Mouse (Mus musculus): ENCODE measurements at regions not wholly inside any gene's neighbourhood (a gene's known extent, or its start where the extent isn't known, plus 50 kb on each side); places are given as distances from the start of the nearest gene placed in this dataset.

DNA sequence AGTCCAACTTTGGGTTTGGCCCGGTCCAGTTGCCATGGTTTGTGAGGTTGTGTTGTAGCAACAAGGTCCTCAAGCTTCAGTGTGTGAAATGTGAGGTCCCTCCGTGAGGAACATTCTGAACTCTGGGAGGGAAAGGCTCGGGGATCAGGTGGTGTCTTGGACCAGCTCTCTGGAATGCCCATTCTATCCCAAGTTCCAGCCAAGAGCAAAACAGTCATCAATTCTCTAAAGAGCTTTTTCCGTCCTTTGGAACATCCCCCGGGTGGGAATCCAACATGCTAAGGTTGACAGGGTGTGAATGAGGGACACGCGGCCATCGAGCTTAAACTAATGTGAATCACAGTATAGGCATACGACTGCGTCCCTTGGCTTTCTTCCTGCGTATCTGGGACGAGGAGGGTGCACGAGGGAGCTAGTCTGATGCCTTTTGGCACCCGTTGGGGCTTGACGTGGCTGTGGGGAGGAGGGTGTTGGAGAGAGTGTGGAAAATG lies 145.4 kb downstream of the Tmx1 start:
- no peaks in the 10 kb centered on the region for H3K27me3 ChIP-seq (ENCODE audit: control insufficient read depth, insufficient read depth, low read length)
- no peak overlapping the region for H3K4me3 ChIP-seq (ENCODE audit: control insufficient read depth, insufficient read depth, low read length)
- no peaks in the 10 kb centered on the region for H3K36me3 ChIP-seq (ENCODE audit: control insufficient read depth, insufficient read depth, low read length)
- WGBS = 94% methylated on average over 15 of the region's 15 CpGs
- H3K4me1 ChIP-seq (replicated peaks; ENCODE audit: control insufficient read depth, insufficient read depth, low read length) = no peaks in the 10 kb centered on the region
- no peak for DNase-seq
- TF ChIP-seq CTCF (IDR thresholded peaks at IDR 0.05; ENCODE audit: borderline replicate concordance, control insufficient read depth, extremely low read depth, insufficient read depth, low read length, poor library complexity) (no peak), POLR2A (IDR thresholded peaks at IDR 0.05; ENCODE audit: control insufficient read depth, extremely low read depth, insufficient read depth, low read length, poor library complexity) (no peak)
- H3K27ac ChIP-seq (ENCODE audit: control insufficient read depth, insufficient read depth, low read length) = no peak overlapping the region; the same call in 1 of the 2 replicates

DNA sequence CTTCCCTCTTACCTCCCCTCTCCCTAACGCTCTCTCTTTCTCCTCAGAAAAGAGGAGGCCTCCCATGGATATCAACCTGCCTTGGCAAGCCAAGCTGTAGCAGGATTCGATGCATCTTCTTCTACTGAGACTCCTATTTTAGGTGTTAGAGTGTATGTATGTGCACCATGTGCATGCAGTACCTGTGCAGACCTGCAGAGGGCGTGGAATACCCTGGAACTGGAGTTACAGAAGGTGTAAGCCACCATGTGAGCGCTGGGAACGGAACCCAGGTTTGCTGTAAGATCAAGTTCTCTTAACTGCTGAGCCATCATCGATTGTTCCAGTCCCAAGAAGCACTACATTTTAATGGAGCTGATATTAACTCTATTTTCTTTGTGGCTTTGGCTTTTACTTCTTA lies 146.8 kb downstream of the Tmx1 start:
- Histone ChIP-seq H3K36me3 (ENCODE audit: control insufficient read depth, insufficient read depth, low read length) (no peaks in the 10 kb centered on the region), H3K27ac (ENCODE audit: control insufficient read depth, insufficient read depth, low read length) (no peak overlapping the region), H3K27me3 (ENCODE audit: control insufficient read depth, insufficient read depth, low read length) (no peaks in the 10 kb centered on the region), H3K4me1 (replicated peaks; ENCODE audit: control insufficient read depth, insufficient read depth, low read length) (no peaks in the 10 kb centered on the region), H3K4me3 (ENCODE audit: control insufficient read depth, insufficient read depth, low read length) (no peak overlapping the region)
- WGBS = 79% methylated on average over 6 of the region's 6 CpGs
- DNase-seq = no peak
- TF ChIP-seq CTCF (IDR thresholded peaks at IDR 0.05; ENCODE audit: borderline replicate concordance, control insufficient read depth, extremely low read depth, insufficient read depth, low read length, poor library complexity) = no peak
- no peak for TF ChIP-seq POLR2A (IDR thresholded peaks at IDR 0.05; ENCODE audit: control insufficient read depth, extremely low read depth, insufficient read depth, low read length, poor library complexity)

DNA sequence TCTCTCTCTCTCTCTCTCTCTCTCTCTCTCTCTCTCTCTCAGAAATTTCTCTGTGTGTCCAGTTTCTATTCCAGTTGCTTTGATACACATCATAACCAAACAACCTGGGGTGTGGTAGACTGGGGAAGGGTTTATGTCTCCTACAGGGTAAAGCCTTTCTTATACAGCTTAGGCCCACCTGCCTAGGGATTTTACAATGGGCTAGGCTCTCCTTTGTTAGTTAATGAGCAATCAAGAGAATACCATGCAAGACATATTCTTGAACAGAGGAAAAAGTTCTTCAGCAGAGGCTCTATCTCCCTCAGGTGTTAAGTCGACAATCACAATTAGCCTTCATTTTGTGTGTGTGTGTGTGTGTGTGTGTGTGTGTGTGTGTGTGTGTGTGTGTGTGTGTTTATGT lies 151.0 kb downstream of the Tmx1 start:
- H3K36me3 ChIP-seq (ENCODE audit: control insufficient read depth, insufficient read depth, low read length) = no peaks in the 10 kb centered on the region
- DNase-seq = no peak
- H3K27me3 ChIP-seq (ENCODE audit: control insufficient read depth, insufficient read depth, low read length) = no peaks in the 10 kb centered on the region
- no peak overlapping the region for H3K4me3 ChIP-seq (ENCODE audit: control insufficient read depth, insufficient read depth, low read length)
- TF ChIP-seq CTCF (IDR thresholded peaks at IDR 0.05; ENCODE audit: borderline replicate concordance, control insufficient read depth, extremely low read depth, insufficient read depth, low read length, poor library complexity) = no peak
- no peak for TF ChIP-seq POLR2A (IDR thresholded peaks at IDR 0.05; ENCODE audit: control insufficient read depth, extremely low read depth, insufficient read depth, low read length, poor library complexity)
- peaks cover 8% of the 10 kb centered on the region for H3K4me1 ChIP-seq (replicated peaks; ENCODE audit: control insufficient read depth, insufficient read depth, low read length)
- 96% methylated on average over 1 of the region's 1 CpGs for WGBS
- no peak overlapping the region for H3K27ac ChIP-seq (ENCODE audit: control insufficient read depth, insufficient read depth, low read length)

DNA sequence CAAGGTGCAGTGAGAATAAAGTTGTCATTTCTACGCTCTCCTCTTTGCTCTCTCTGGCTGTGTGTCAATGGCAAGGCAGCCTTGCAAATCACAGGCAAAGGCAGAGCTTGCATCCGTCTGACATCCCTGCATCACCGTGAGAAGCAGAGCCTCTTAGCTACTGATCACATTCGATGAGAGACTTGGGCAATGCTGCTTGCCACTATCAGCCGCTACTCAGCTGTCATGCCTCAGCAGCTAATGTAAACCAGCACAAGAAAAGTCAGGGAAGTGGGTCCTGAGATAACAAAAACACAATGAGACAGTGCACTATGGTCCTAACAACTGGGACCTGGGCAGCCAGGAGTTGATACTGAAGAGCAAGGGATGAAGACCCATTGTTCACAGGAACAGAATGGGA lies 155.8 kb downstream of the Tmx1 start:
- WGBS = 70% methylated on average over 5 of the region's 5 CpGs
- Histone ChIP-seq H3K4me3 (ENCODE audit: control insufficient read depth, insufficient read depth, low read length) (no peak overlapping the region), H3K27ac (ENCODE audit: control insufficient read depth, insufficient read depth, low read length) (peak overlapping the region; percentile 90), H3K27me3 (ENCODE audit: control insufficient read depth, insufficient read depth, low read length) (no peaks in the 10 kb centered on the region), H3K36me3 (ENCODE audit: control insufficient read depth, insufficient read depth, low read length) (no peaks in the 10 kb centered on the region), H3K4me1 (replicated peaks; ENCODE audit: control insufficient read depth, insufficient read depth, low read length) (peaks cover 14% of the 10 kb centered on the region)
- TF ChIP-seq POLR2A (IDR thresholded peaks at IDR 0.05; ENCODE audit: control insufficient read depth, extremely low read depth, insufficient read depth, low read length, poor library complexity) (no peak), CTCF (IDR thresholded peaks at IDR 0.05; ENCODE audit: borderline replicate concordance, control insufficient read depth, extremely low read depth, insufficient read depth, low read length, poor library complexity) (no peak)
- no peak for DNase-seq

DNA sequence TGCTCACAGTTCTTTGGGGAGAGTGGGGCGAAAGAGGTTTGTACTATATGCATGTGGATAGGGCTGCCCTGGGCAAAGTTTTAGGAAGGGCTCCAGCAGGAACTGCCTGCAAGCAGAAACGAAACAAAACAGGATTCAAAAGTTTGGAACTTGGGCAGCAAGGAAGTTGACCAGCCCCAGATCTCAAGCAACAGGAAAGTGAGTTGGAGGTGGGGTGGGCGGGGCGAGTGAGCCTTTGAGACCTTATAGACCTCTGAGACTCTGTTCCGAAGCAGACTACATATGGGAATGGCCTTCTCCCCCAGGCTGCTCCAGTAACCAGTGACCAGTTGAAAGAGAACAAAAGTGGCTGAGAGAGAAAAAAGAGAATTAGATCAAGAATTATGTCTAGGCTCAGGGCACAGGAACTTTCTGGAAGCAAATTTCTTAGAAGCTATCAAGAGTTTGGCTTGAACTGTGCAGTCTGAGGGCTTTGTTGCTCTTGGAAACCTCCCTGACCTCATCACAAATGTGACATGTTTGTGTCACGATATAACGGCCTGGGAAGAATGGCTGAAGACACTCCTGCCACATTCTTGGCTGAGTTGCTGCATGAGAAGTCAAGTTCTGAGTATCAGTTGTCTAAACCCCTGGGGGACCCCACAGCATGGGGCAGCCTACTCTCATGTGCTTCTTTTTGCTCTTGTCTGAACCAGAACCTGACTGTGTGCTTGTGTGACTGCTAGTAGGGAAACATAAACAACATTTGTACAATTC lies 156.4 kb downstream of the Tmx1 start:
- Histone ChIP-seq H3K4me1 (replicated peaks; ENCODE audit: control insufficient read depth, insufficient read depth, low read length) (peaks cover 14% of the 10 kb centered on the region), H3K27ac (ENCODE audit: control insufficient read depth, insufficient read depth, low read length) (peak overlapping the region; percentile 90), H3K36me3 (ENCODE audit: control insufficient read depth, insufficient read depth, low read length) (no peaks in the 10 kb centered on the region), H3K4me3 (ENCODE audit: control insufficient read depth, insufficient read depth, low read length) (no peak overlapping the region), H3K27me3 (ENCODE audit: control insufficient read depth, insufficient read depth, low read length) (no peaks in the 10 kb centered on the region)
- WGBS = 93% methylated on average over 7 of the region's 7 CpGs
- DNase-seq = no peak
- TF ChIP-seq POLR2A (IDR thresholded peaks at IDR 0.05; ENCODE audit: control insufficient read depth, extremely low read depth, insufficient read depth, low read length, poor library complexity) (no peak), CTCF (IDR thresholded peaks at IDR 0.05; ENCODE audit: borderline replicate concordance, control insufficient read depth, extremely low read depth, insufficient read depth, low read length, poor library complexity) (no peak)

DNA sequence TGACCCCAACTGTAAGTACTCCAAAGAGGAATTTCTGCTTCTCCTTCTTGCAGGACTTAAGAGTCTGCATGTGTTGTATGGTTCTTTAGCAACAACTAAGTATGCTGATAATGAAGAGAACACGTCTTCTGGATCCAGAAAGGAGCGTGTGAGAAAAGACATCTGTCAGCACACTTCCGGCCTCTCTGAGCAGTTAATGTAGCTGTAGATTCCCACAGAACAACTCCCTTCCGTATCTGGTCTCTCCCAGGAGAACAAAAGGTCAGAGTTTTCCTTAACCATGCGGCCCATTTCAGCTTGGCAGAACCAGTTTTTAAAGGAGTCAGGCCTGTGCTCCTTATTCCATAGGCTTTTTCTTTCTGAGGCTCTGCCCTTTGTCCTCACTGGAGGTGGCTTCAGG lies 159.0 kb downstream of the Tmx1 start:
- no peak for DNase-seq
- WGBS = 95% methylated on average over 5 of the region's 5 CpGs

More for the DNA sequence above, 159.0 kb downstream of the Tmx1 start:
- no peak overlapping the region for H3K4me3 ChIP-seq (ENCODE audit: control insufficient read depth, insufficient read depth, low read length)
- no peaks in the 10 kb centered on the region for H3K27me3 ChIP-seq (ENCODE audit: control insufficient read depth, insufficient read depth, low read length)
- no peak overlapping the region for H3K27ac ChIP-seq (ENCODE audit: control insufficient read depth, insufficient read depth, low read length)
- H3K36me3 ChIP-seq (ENCODE audit: control insufficient read depth, insufficient read depth, low read length) = no peaks in the 10 kb centered on the region
- TF ChIP-seq POLR2A (IDR thresholded peaks at IDR 0.05; ENCODE audit: control insufficient read depth, extremely low read depth, insufficient read depth, low read length, poor library complexity) (no peak), CTCF (IDR thresholded peaks at IDR 0.05; ENCODE audit: borderline replicate concordance, control insufficient read depth, extremely low read depth, insufficient read depth, low read length, poor library complexity) (no peak)
- peaks cover 19% of the 10 kb centered on the region for H3K4me1 ChIP-seq (replicated peaks; ENCODE audit: control insufficient read depth, insufficient read depth, low read length)

All from thymus, adult 2 months (tissue).